Mouse (Mus musculus) midbrain, embryonic 11.5 days (tissue): ENCODE results near the gene Il10rb. TPM values are rescaled to one million over a fixed set of nuclear protein-coding genes. Genes with fewer than 3 reads are reported as not detected.

Experiments used
- ATAC-seq: fragments of 200-750 bp; cut with Nextera tagmentation; 2 replicates; pipeline ENCODE4 v1.8.0; 2017; ENCODE audit warnings: moderate TSS enrichment, moderate library complexity; ENCODE audit not compliant: low FRiP score
- DNase-seq: peaks from one replicate; pipeline ENCODE4 v3.0.0; 2015; ENCODE audit warnings: low spot score; ENCODE audit errors: missing footprints
- H3K27ac ChIP-seq: fragments of 300-500 bp; sonication (generic); 2 replicates; pipeline ENCODE4 v1.5.1; 2014; ENCODE audit warnings: low read depth, low read length
- H3K27me3 ChIP-seq: fragments of 300-500 bp; sonication (generic); 2 replicates; pipeline ENCODE4 v1.6.1; 2014; ENCODE audit warnings: mild to moderate bottlenecking, low read length, moderate library complexity, mixed read lengths; ENCODE audit not compliant: control insufficient read depth, insufficient read depth
- H3K36me3 ChIP-seq: fragments of 300-500 bp; sonication (generic); 2 replicates; pipeline ENCODE4 v1.6.1; 2014; ENCODE audit warnings: mild to moderate bottlenecking, low read length, moderate library complexity, mixed read lengths; ENCODE audit not compliant: control insufficient read depth, insufficient read depth
- H3K4me1 ChIP-seq: fragments of 300-500 bp; sonication (generic); 2 replicates; pipeline ENCODE4 v1.6.1; 2014; ENCODE audit warnings: low read length; ENCODE audit not compliant: control insufficient read depth, insufficient read depth
- H3K4me2 ChIP-seq: fragments of 300-500 bp; sonication (generic); 2 replicates; pipeline ENCODE4 v1.6.1; 2014; ENCODE audit warnings: mild to moderate bottlenecking, moderate library complexity
- H3K4me3 ChIP-seq: fragments of 300-500 bp; sonication (generic); 2 replicates; pipeline ENCODE4 v1.5.1; 2014; ENCODE audit warnings: low read depth, low read length
- H3K9ac ChIP-seq: fragments of 300-500 bp; sonication (generic); 2 replicates; pipeline ENCODE4 v1.6.1; 2014; ENCODE audit warnings: low read length
- H3K9me3 ChIP-seq: fragments of 300-500 bp; sonication (generic); 2 replicates; pipeline ENCODE4 v1.6.1; 2016; ENCODE audit warnings: low read length; ENCODE audit not compliant: control insufficient read depth
- WGBS: fragments of 180-500 bp; shearing (Covaris S2); extraction: QIAGEN DNeasy Blood & Tissue Kit; methylation state at CpG from one replicate; pipeline ENCODE4 v1.1.7; 2014; 5-methylcytosine and 5-hydroxymethylcytosine counted together
- polyA plus RNA-seq: library from polyadenylated mRNA; unstranded; fragments of >200 nt; fragmentation: Nextera tagmentation; extraction: Ambion mirVana; gene quantifications from 2 replicates; pipeline ENCODE4 v1.2.1, GENCODE M21; 2014

The Il10rb gene
- polyA plus RNA-seq, 1 experiment from 2014 or later, result 8.5 TPM

- DNase-seq (no peak), ATAC-seq (no peak)
- H3K36me3 ChIP-seq, result no peaks in the 10 kb centered on the region
- H3K4me3 ChIP-seq, result no peak overlapping the region
- H3K4me1 ChIP-seq, result peaks cover 12% of the 10 kb centered on the region
- no peak overlapping the region for H3K9ac ChIP-seq
- H3K27ac ChIP-seq, result no peak overlapping the region
- no peaks in the 10 kb centered on the region for H3K9me3 ChIP-seq
- no peak overlapping the region for H3K4me2 ChIP-seq
- no peaks in the 10 kb centered on the region for H3K27me3 ChIP-seq
- WGBS, result 84% methylated on average over 3 of the region's 3 CpGs
Observed at GRCm38 (mm10) chr16:91470470-91470869, 64.5 kb downstream of the Il10rb start.

DNA sequence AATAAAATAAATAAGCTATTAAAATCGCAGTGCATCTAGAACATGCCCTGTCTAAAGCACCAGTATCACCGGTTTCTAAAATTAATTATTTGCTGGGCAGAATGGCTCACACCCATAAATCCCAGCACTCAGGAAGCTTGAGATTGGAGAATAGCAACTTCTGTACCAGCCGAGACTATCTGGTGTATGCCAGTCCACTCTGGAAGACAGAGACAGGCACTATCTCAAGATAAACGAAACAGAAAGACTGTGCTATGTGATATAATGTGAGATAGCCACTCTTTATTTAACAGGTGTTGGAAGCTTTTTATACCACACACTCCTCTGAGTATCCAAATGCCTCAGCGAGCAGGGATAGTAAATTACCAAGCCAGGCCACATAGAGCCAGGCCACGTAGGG is 65.5 kb downstream of the Il10rb start:
- H3K27ac ChIP-seq, result no peak overlapping the region
- no peaks in the 10 kb centered on the region for H3K9me3 ChIP-seq
- H3K36me3 ChIP-seq, result no peaks in the 10 kb centered on the region
- no peak for ATAC-seq
- H3K9ac ChIP-seq, result no peak overlapping the region
- no peak for DNase-seq
- WGBS, result 85% methylated on average over 6 of the region's 6 CpGs
- no peaks in the 10 kb centered on the region for H3K27me3 ChIP-seq
- no peak overlapping the region for H3K4me3 ChIP-seq
- H3K4me1 ChIP-seq, result peaks cover 4% of the 10 kb centered on the region
- no peak overlapping the region for H3K4me2 ChIP-seq

Other genes starting within 250 kb of the Il10rb start
- gene Olig2, start 180.7 kb upstream of the Il10rb start, polyA plus RNA-seq, result 6.8 and 7.5 TPM in 2 replicates
- 2.8 and 3.2 TPM in 2 replicates for gene Olig1, start 136.4 kb upstream of the Il10rb start, polyA plus RNA-seq
- gene Ifnar2, start 33.4 kb upstream of the Il10rb start, polyA plus RNA-seq, result 32.6 and 32.7 TPM in 2 replicates
- not detected in 2 replicates for gene Gm21970, start 14.4 kb upstream of the Il10rb start, polyA plus RNA-seq
- 49.9 and 53.8 TPM in 2 replicates for gene Ifnar1, start 79.1 kb downstream of the Il10rb start, polyA plus RNA-seq
- 33.1 and 34.8 TPM in 2 replicates for gene Ifngr2, start 140.9 kb downstream of the Il10rb start, polyA plus RNA-seq
- gene Tmem50b, start 191.6 kb downstream of the Il10rb start, polyA plus RNA-seq, result 53.2 and 55.7 TPM in 2 replicates
- gene Dnajc28, start 212.9 kb downstream of the Il10rb start, polyA plus RNA-seq, result 5.8 and 6.0 TPM in 2 replicates
- gene Gart, start 240.8 kb downstream of the Il10rb start, polyA plus RNA-seq, result 107 and 111 TPM in 2 replicates
- 144 and 148 TPM in 2 replicates for gene Son, start 241.3 kb downstream of the Il10rb start, polyA plus RNA-seq